Comparison of ENCODE assay signal across 8 mouse cellular contexts in the genomic region with DNA sequence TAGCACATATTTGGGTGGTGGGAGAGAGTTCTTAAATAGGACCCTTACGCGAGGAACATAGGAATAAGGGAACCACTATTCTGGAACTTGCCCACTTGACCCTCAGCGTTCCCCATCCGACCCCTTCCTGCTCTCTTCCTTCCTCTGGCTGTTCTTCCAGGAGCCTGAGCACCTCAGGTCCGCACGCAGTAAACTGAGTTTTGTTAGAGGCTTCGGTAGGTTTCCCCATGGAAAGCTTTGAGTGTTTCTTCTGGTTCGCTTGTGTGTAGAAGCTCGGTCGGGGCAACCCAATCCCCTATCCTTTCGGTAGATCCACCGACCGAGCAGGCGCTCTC. TPM values are rescaled to one million over a fixed set of nuclear protein-coding genes. Genes with fewer than 3 reads are reported as not detected.
DNase-seq lines count a peak whose midpoint lies in the region; ATAC-seq lines count a peak whose summit lies in the region.
"Had no signal": no experiment of that assay in that cellular context is flagged by ENCODE, and none has a peak within 500 bp of the region (broad histone marks: within the 10 kb centered on the region; RNA-seq: fewer than 3 reads in every experiment).

No protein-coding gene starts in this region.

- ATAC-seq in megakaryocyte, adult 5-6 weeks (ENCODE audit: poor library complexity, severe bottlenecking): no peak
- no peak for ATAC-seq in forebrain, embryonic 16.5 days
- no peak for ATAC-seq in liver, embryonic 11.5 days (replicated peaks; ENCODE audit: low FRiP score)
- ATAC-seq in stomach, embryonic 16.5 days (ENCODE audit: insufficient read depth, low FRiP score): no peak
- ATAC-seq in megakaryocyte progenitor cell, adult 5-6 weeks (replicated peaks; ENCODE audit: poor library complexity): no peak

- peaks cover 31% of the 10 kb centered on the region for H3K4me1 ChIP-seq in megakaryocyte, embryonic 14.5 days
- peaks cover 23% of the 10 kb centered on the region for H3K4me1 ChIP-seq in forebrain, embryonic 16.5 days (replicated peaks; ENCODE audit: control insufficient read depth, insufficient read depth, low read length)
- peaks cover 4% of the 10 kb centered on the region for H3K4me1 ChIP-seq in liver, embryonic 11.5 days (replicated peaks; ENCODE audit: control insufficient read depth, insufficient read depth, low read length)
- H3K4me1 ChIP-seq in stomach, embryonic 16.5 days (ENCODE audit: control insufficient read depth, insufficient read depth, low read length): peaks cover 14% of the 10 kb centered on the region

- H3K9ac ChIP-seq in forebrain, embryonic 16.5 days (replicated peaks; ENCODE audit: low read depth, low read length): peak overlapping the region; percentile 20
- peak overlapping the region; percentile 66 for H3K9ac ChIP-seq in liver, embryonic 11.5 days (ENCODE audit: low read depth, low read length)
- peak overlapping the region; percentile 75 for H3K9ac ChIP-seq in stomach, embryonic 16.5 days (ENCODE audit: low read length)

- H3K36me3 ChIP-seq in megakaryocyte, embryonic 14.5 days (replicated peaks; ENCODE audit: low read length): no peaks in the 10 kb centered on the region
- no peaks in the 10 kb centered on the region for H3K36me3 ChIP-seq in forebrain, embryonic 16.5 days (ENCODE audit: control insufficient read depth, insufficient read depth)
- no peaks in the 10 kb centered on the region for H3K36me3 ChIP-seq in liver, embryonic 11.5 days (ENCODE audit: control insufficient read depth, insufficient read depth, low read length)
- no peaks in the 10 kb centered on the region for H3K36me3 ChIP-seq in stomach, embryonic 16.5 days (ENCODE audit: control insufficient read depth, insufficient read depth, low read length)

- peak overlapping the region; percentile 61 for H3K4me2 ChIP-seq in forebrain, embryonic 16.5 days (ENCODE audit: low read length)
- H3K4me2 ChIP-seq in liver, embryonic 11.5 days: peak overlapping the region; percentile 94
- peak overlapping the region; percentile 99 for H3K4me2 ChIP-seq in stomach, embryonic 16.5 days (ENCODE audit: low read depth, low read length)

- WGBS in forebrain, embryonic 16.5 days: 1% methylated on average over 14 of the region's 14 CpGs
- WGBS in liver, embryonic 11.5 days: 3% methylated on average over 14 of the region's 14 CpGs
- WGBS in stomach, embryonic 16.5 days: 3% methylated on average over 14 of the region's 14 CpGs

- H3K27ac ChIP-seq in forebrain, embryonic 16.5 days (ENCODE audit: low read length): peak overlapping the region; percentile 22
- no peak overlapping the region for H3K27ac ChIP-seq in liver, embryonic 11.5 days (ENCODE audit: low read depth, low read length)
- H3K27ac ChIP-seq in stomach, embryonic 16.5 days (ENCODE audit: low read length): peak overlapping the region; percentile 47; the same call in 1 of the 2 replicates

- H3K27me3 ChIP-seq in megakaryocyte, embryonic 14.5 days (replicated peaks): peaks cover 38% of the 10 kb centered on the region
- H3K27me3 ChIP-seq in forebrain, embryonic 16.5 days (replicated peaks; ENCODE audit: control insufficient read depth, insufficient read depth, low read length): no peaks in the 10 kb centered on the region
- H3K27me3 ChIP-seq in liver, embryonic 11.5 days (replicated peaks; ENCODE audit: control insufficient read depth, insufficient read depth, low read length): peaks cover 14% of the 10 kb centered on the region
- no peaks in the 10 kb centered on the region for H3K27me3 ChIP-seq in stomach, embryonic 16.5 days (ENCODE audit: control insufficient read depth, insufficient read depth, low read length)

- H3K9me3 ChIP-seq in megakaryocyte, embryonic 14.5 days: no peaks in the 10 kb centered on the region
- H3K9me3 ChIP-seq in forebrain, embryonic 16.5 days (ENCODE audit: control insufficient read depth, low read length): no peaks in the 10 kb centered on the region
- no peaks in the 10 kb centered on the region for H3K9me3 ChIP-seq in liver, embryonic 11.5 days (ENCODE audit: control insufficient read depth, low read length)
- no peaks in the 10 kb centered on the region for H3K9me3 ChIP-seq in stomach, embryonic 16.5 days (replicated peaks; ENCODE audit: control insufficient read depth, low read length)

- peak overlapping the region; percentile 99 for H3K4me3 ChIP-seq in megakaryocyte, embryonic 14.5 days (replicated peaks)
- peak overlapping the region; percentile 70 for H3K4me3 ChIP-seq in forebrain, embryonic 16.5 days (replicated peaks; ENCODE audit: low read length)
- peak overlapping the region; percentile 68 for H3K4me3 ChIP-seq in liver, embryonic 11.5 days (ENCODE audit: low read depth, low read length)
- H3K4me3 ChIP-seq in stomach, embryonic 16.5 days (replicated peaks; ENCODE audit: low read length): peak overlapping the region; percentile 73

- DNase-seq in liver, embryonic 11.5 days (ENCODE audit: low spot score): no peak
- DNase-seq in right cerebral cortex, adult 2 months (ENCODE audit: low spot score in 2 of 2): no peak

RNA-seq across cellular contexts. Expression of a gene that starts 11.8 kb away (rescaled TPM):
- 0.12 and 1.7 TPM in 2 replicates for polyA plus RNA-seq in megakaryocyte, embryonic 14.5 days (2012; ENCODE audit: insufficient read depth, low replicate concordance)
- total RNA-seq in megakaryocyte, adult 5-6 weeks (2015): not detected in 2 replicates
- 0.22 and 0.24 TPM in 2 replicates for total RNA-seq in megakaryocyte, adult 5-6 weeks (2017)
- polyA plus RNA-seq in forebrain, embryonic 16.5 days (2015; fragmentation: Nextera tagmentation; extraction: Ambion mirVana): 9.6 and 14.1 TPM in 2 replicates
- 3.4 and 3.9 TPM in 2 replicates for polyA plus RNA-seq in liver, embryonic 11.5 days (2014; fragmentation: Nextera tagmentation; extraction: Ambion mirVana)
- polyA plus RNA-seq in stomach, embryonic 16.5 days (2015; fragmentation: Nextera tagmentation; extraction: Ambion mirVana): 10.5 and 11.1 TPM in 2 replicates
- not detected in 2 replicates for total RNA-seq in megakaryocyte progenitor cell, adult 5-6 weeks (2015)
- total RNA-seq in megakaryocyte progenitor cell, adult 5-6 weeks (2017): not detected in 2 replicates

RNA-seq across cellular contexts. Expression of a gene that starts 23.1 kb away (rescaled TPM):
- 0.04 and 1.8 TPM in 2 replicates for polyA plus RNA-seq in megakaryocyte, embryonic 14.5 days (2012; ENCODE audit: insufficient read depth, low replicate concordance)
- total RNA-seq in megakaryocyte, adult 5-6 weeks (2015): 0.09 TPM in 1 of 2 replicates, not detected in the other
- total RNA-seq in megakaryocyte, adult 5-6 weeks (2017): not detected in 2 replicates
- 9.8 and 13.4 TPM in 2 replicates for polyA plus RNA-seq in forebrain, embryonic 16.5 days (2015; fragmentation: Nextera tagmentation; extraction: Ambion mirVana)
- 1.6 and 2.4 TPM in 2 replicates for polyA plus RNA-seq in liver, embryonic 11.5 days (2014; fragmentation: Nextera tagmentation; extraction: Ambion mirVana)
- 3.6 TPM in 2 replicates for polyA plus RNA-seq in stomach, embryonic 16.5 days (2015; fragmentation: Nextera tagmentation; extraction: Ambion mirVana)
- total RNA-seq in megakaryocyte progenitor cell, adult 5-6 weeks (2015): not detected in 2 replicates
- 0.14 TPM in 1 of 2 replicates, not detected in the other for total RNA-seq in megakaryocyte progenitor cell, adult 5-6 weeks (2017)

RNA-seq across cellular contexts. Expression of a gene that starts 29.0 kb away (rescaled TPM):
- not detected in 2 replicates for polyA plus RNA-seq in megakaryocyte, embryonic 14.5 days (2012; ENCODE audit: insufficient read depth, low replicate concordance)
- not detected in 2 replicates for total RNA-seq in megakaryocyte, adult 5-6 weeks (2015)
- total RNA-seq in megakaryocyte, adult 5-6 weeks (2017): not detected in 2 replicates
- not detected in 2 replicates for polyA plus RNA-seq in forebrain, embryonic 16.5 days (2015; fragmentation: Nextera tagmentation; extraction: Ambion mirVana)
- polyA plus RNA-seq in liver, embryonic 11.5 days (2014; fragmentation: Nextera tagmentation; extraction: Ambion mirVana): not detected in 2 replicates
- polyA plus RNA-seq in stomach, embryonic 16.5 days (2015; fragmentation: Nextera tagmentation; extraction: Ambion mirVana): not detected in 2 replicates
- total RNA-seq in megakaryocyte progenitor cell, adult 5-6 weeks (2015): not detected in 2 replicates
- not detected in 2 replicates for total RNA-seq in megakaryocyte progenitor cell, adult 5-6 weeks (2017)
- total RNA-seq: gastrocnemius, postnatal 14 days had no signal

RNA-seq across cellular contexts. Expression of a gene that starts 29.3 kb away (rescaled TPM):
- polyA plus RNA-seq in megakaryocyte, embryonic 14.5 days (2012; ENCODE audit: insufficient read depth, low replicate concordance): 5.1 and 28.3 TPM in 2 replicates
- 41.5 and 50.7 TPM in 2 replicates for total RNA-seq in megakaryocyte, adult 5-6 weeks (2015)
- 47.3 and 52.8 TPM in 2 replicates for total RNA-seq in megakaryocyte, adult 5-6 weeks (2017)
- polyA plus RNA-seq in forebrain, embryonic 16.5 days (2015; fragmentation: Nextera tagmentation; extraction: Ambion mirVana): 53.8 and 56.0 TPM in 2 replicates
- 34.0 and 39.9 TPM in 2 replicates for polyA plus RNA-seq in liver, embryonic 11.5 days (2014; fragmentation: Nextera tagmentation; extraction: Ambion mirVana)
- polyA plus RNA-seq in stomach, embryonic 16.5 days (2015; fragmentation: Nextera tagmentation; extraction: Ambion mirVana): 39.1 and 50.0 TPM in 2 replicates
- total RNA-seq in megakaryocyte progenitor cell, adult 5-6 weeks (2015): 62.3 and 96.1 TPM in 2 replicates
- 41.4 and 57.9 TPM in 2 replicates for total RNA-seq in megakaryocyte progenitor cell, adult 5-6 weeks (2017)

Comparison
In these comparisons a context has a peak if more than half of its experiments do, and no peak if none do; other contexts are left out.
1. H3K9ac ChIP-seq: peak in every context shown above with its lines; median percentile 75 in stomach, embryonic 16.5 days; 66 in liver, embryonic 11.5 days; 20 in forebrain, embryonic 16.5 days.